Mouse (Mus musculus) lung, adult 2 months (tissue): ENCODE measurements around the gene Wfdc6b. TPM values are rescaled to one million over a fixed set of nuclear protein-coding genes. Genes with fewer than 3 reads are reported as not detected.

ENCODE experiments used
- DNase-seq: peaks from one replicate; pipeline ENCODE4 v3.0.0; 2022
- H3K4me1 ChIP-seq: fragments of 200-500 bp; 2 replicates; pipeline ENCODE4 v1.6.1; 2011; ENCODE audit warnings: low read length; ENCODE audit not compliant: control insufficient read depth, insufficient read depth
- H3K4me3 ChIP-seq: fragments of 200-500 bp; replicated peaks from 2 replicates; pipeline ENCODE3; 2011; ENCODE audit warnings: low read depth, mild to moderate bottlenecking, control low read depth, low read length; ENCODE audit errors: extremely low read depth
- CTCF ChIP-seq: fragments of 200-500 bp; IDR thresholded peaks from 2 replicates; pipeline ENCODE4 v1.5.1; 2011; ENCODE audit warnings: mild to moderate bottlenecking, low read length, control low read depth; ENCODE audit not compliant: insufficient read depth
- POLR2A ChIP-seq: fragments of 200-500 bp; IDR thresholded peaks from 2 replicates; pipeline ENCODE4 v1.6.1; 2011; ENCODE audit warnings: low read depth, mild to moderate bottlenecking, control low read depth, low read length, borderline replicate concordance; ENCODE audit errors: extremely low read depth
- WGBS: fragments of 180-500 bp; shearing (Covaris S2); methylation state at CpG from one replicate; pipeline ENCODE4 v1.1.7; 2018; 5-methylcytosine and 5-hydroxymethylcytosine counted together
- polyA plus RNA-seq: library from polyadenylated mRNA; depleted of rRNA; stranded (reverse); fragments of >200 nt; gene quantifications from 2 replicates; pipeline ENCODE4 v1.2.3, GENCODE M21; 2012; rRNA removed

The Wfdc6b gene
- polyA plus RNA-seq, 1 experiment = 1.3 TPM

- no peak for TF ChIP-seq CTCF
- no peak for TF ChIP-seq POLR2A
- Histone ChIP-seq H3K4me1 (no peaks in the 10 kb centered on the region), H3K4me3 (no peak within 1 kb of the TSS)
- no peak for DNase-seq
- 74% methylated on average over 9 of the region's 9 CpGs for WGBS
Observed at GRCm38 (mm10) chr2:164656483-164656882, 43.2 kb downstream of the Wfdc6b start, which contains the start of gene Wfdc9. TSS of gene Wfdc9 (minus strand) at chr2:164656583.

DNA sequence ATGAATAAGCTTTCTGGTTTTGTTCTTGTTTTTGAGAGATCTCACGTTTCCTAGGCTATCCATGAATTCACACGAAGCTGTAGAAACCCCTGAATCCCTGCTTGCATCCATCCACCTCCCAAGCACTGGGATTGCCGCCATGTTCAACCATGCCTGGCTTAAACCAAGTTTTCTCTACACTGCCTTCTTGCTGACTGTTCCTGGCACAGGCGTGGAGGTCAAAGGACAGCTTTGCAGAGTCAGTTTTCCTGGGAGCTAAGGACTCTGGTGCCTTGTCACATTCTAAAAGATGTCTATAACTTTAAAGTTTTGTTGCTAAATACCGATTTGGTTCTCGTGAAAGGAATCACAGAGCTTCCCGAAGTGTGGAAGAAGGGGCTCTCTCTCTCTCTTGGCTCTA, 51.5 kb downstream of the Wfdc6b start:
- no peak for TF ChIP-seq CTCF
- TF ChIP-seq POLR2A = no peak
- DNase-seq = no peak
- H3K4me3 ChIP-seq = no peak overlapping the region
- WGBS = 84% methylated on average over 7 of the region's 7 CpGs
- no peaks in the 10 kb centered on the region for H3K4me1 ChIP-seq

Other genes starting within 250 kb of the Wfdc6b start
- 64.8 and 662 TPM in 2 replicates for gene Slpi, start 224.4 kb upstream of the Wfdc6b start, polyA plus RNA-seq
- 86.8 and 101 TPM in 2 replicates for gene Rbpjl, start 210.4 kb upstream of the Wfdc6b start, polyA plus RNA-seq
- gene Matn4, start 208.4 kb upstream of the Wfdc6b start, polyA plus RNA-seq = 78.0 and 80.1 TPM in 2 replicates
- gene Sdc4, start 169.6 kb upstream of the Wfdc6b start, polyA plus RNA-seq = 75.1 and 91.1 TPM in 2 replicates
- 89.8 and 133 TPM in 2 replicates for gene Sys1, start 156.6 kb upstream of the Wfdc6b start, polyA plus RNA-seq
- gene Gm20458, start 152.6 kb upstream of the Wfdc6b start, polyA plus RNA-seq = 47.7 and 52.2 TPM in 2 replicates
- gene Trp53tg5, start 139.8 kb upstream of the Wfdc6b start, polyA plus RNA-seq = not detected in 2 replicates
- 52.6 and 72.9 TPM in 2 replicates for gene Dbndd2, start 127.4 kb upstream of the Wfdc6b start, polyA plus RNA-seq
- 93.8 and 104 TPM in 2 replicates for gene Pigt, start 116.0 kb upstream of the Wfdc6b start, polyA plus RNA-seq
- 1,286 and 1,630 TPM in 2 replicates for gene Wfdc2, start 51.1 kb upstream of the Wfdc6b start, polyA plus RNA-seq
- gene Spint3, start 40.1 kb upstream of the Wfdc6b start, polyA plus RNA-seq = not detected in 2 replicates
- 2.3 and 2.4 TPM in 2 replicates for gene Wfdc6a, start 28.1 kb upstream of the Wfdc6b start, polyA plus RNA-seq
- gene Eppin, start 19.9 kb upstream of the Wfdc6b start, polyA plus RNA-seq = 0.27 and 0.65 TPM in 2 replicates
- 5.3 and 8.5 TPM in 2 replicates for gene Wfdc8, start 104 bp downstream of the Wfdc6b start, polyA plus RNA-seq
- 0.97 and 1.9 TPM in 2 replicates for gene Wfdc16, start 25.3 kb downstream of the Wfdc6b start, polyA plus RNA-seq
- 7.9 and 10.9 TPM in 2 replicates for gene Wfdc10, start 42.5 kb downstream of the Wfdc6b start, polyA plus RNA-seq
- gene Wfdc9, start 43.1 kb downstream of the Wfdc6b start, polyA plus RNA-seq = not detected in 2 replicates
- gene Wfdc11, start 60.6 kb downstream of the Wfdc6b start, polyA plus RNA-seq = not detected in 2 replicates
- 0.98 and 1.3 TPM in 2 replicates for gene Wfdc13, start 71.6 kb downstream of the Wfdc6b start, polyA plus RNA-seq
- not detected in 2 replicates for gene Spint4, start 85.0 kb downstream of the Wfdc6b start, polyA plus RNA-seq
- gene Spint5, start 101.8 kb downstream of the Wfdc6b start, polyA plus RNA-seq = not detected in 2 replicates
- 1.3 and 2.3 TPM in 2 replicates for gene Wfdc3, start 132.4 kb downstream of the Wfdc6b start, polyA plus RNA-seq
- 25.5 and 63.1 TPM in 2 replicates for gene Dnttip1, start 132.5 kb downstream of the Wfdc6b start, polyA plus RNA-seq
- 6.2 and 9.7 TPM in 2 replicates for gene Ube2c, start 156.4 kb downstream of the Wfdc6b start, polyA plus RNA-seq
- 237 TPM in 1 of 2 replicates, not detected in the other for gene Tnnc2, start 166.4 kb downstream of the Wfdc6b start, polyA plus RNA-seq
- 52.0 and 61.8 TPM in 2 replicates for gene Snx21, start 172.3 kb downstream of the Wfdc6b start, polyA plus RNA-seq
- 35.7 and 38.6 TPM in 2 replicates for gene Acot8, start 191.4 kb downstream of the Wfdc6b start, polyA plus RNA-seq
- 3.1 and 3.8 TPM in 2 replicates for gene Zswim3, start 191.6 kb downstream of the Wfdc6b start, polyA plus RNA-seq
- gene Zswim1, start 209.2 kb downstream of the Wfdc6b start, polyA plus RNA-seq = 9.8 and 10.3 TPM in 2 replicates
- gene Spata25, start 215.0 kb downstream of the Wfdc6b start, polyA plus RNA-seq = 0.54 and 1.1 TPM in 2 replicates
- gene Ctsa, start 219.4 kb downstream of the Wfdc6b start, polyA plus RNA-seq = 289 and 294 TPM in 2 replicates
- 14.8 and 17.9 TPM in 2 replicates for gene Neurl2, start 219.9 kb downstream of the Wfdc6b start, polyA plus RNA-seq
- gene Pltp, start 244.2 kb downstream of the Wfdc6b start, polyA plus RNA-seq = 873 and 1,096 TPM in 2 replicates